Mouse (Mus musculus): ENCODE results near the gene Upk1b.

Upk1b gene

GRCm38 (mm10) chr16:38760834-38761375 is 39.2 kb downstream of the Upk1b start:
- DNase-seq, result no peak

GRCm38 (mm10) chr16:38760239-38760638 is 39.9 kb downstream of the Upk1b start:
- DNase-seq, result no peak

- no peak for DNase-seq
Observed at GRCm38 (mm10) chr16:38758104-38758861, 41.8 kb downstream of the Upk1b start.

- no peak for DNase-seq
Observed at GRCm38 (mm10) chr16:38757626-38758025, 42.5 kb downstream of the Upk1b start.

GRCm38 (mm10) chr16:38756572-38756971 is 43.6 kb downstream of the Upk1b start:
- no peak for DNase-seq

- no peak for DNase-seq
Observed at GRCm38 (mm10) chr16:38756177-38756503, 44.0 kb downstream of the Upk1b start.

- DNase-seq, result no peak
Observed at GRCm38 (mm10) chr16:38755452-38756176, 44.5 kb downstream of the Upk1b start.

GRCm38 (mm10) chr16:38753631-38754030 is 46.5 kb downstream of the Upk1b start:
- no peak for DNase-seq

GRCm38 (mm10) chr16:38750803-38751202 is 49.3 kb downstream of the Upk1b start:
- DNase-seq, result no peak

- DNase-seq, result no peak
Observed at GRCm38 (mm10) chr16:38743941-38744673, 56.0 kb downstream of the Upk1b start.

- peak in 1 of 2 experiments; percentile 24 for DNase-seq
Observed at GRCm38 (mm10) chr16:38742659-38743131, 57.4 kb downstream of the Upk1b start.

- DNase-seq, result peak; percentile 76 to 80
Observed at GRCm38 (mm10) chr16:38742113-38742658, 57.9 kb downstream of the Upk1b start, which contains the start of gene B4galt4. Gene B4galt4 (plus strand): TSS chr16:38742264.

- no peak for DNase-seq
Observed at GRCm38 (mm10) chr16:38741204-38741903, 58.8 kb downstream of the Upk1b start.

- no peak for DNase-seq
Observed at GRCm38 (mm10) chr16:38730921-38731320, 69.2 kb downstream of the Upk1b start.

GRCm38 (mm10) chr16:38729610-38730288 is 70.4 kb downstream of the Upk1b start:
- no peak for DNase-seq

- no peak for DNase-seq
Observed at GRCm38 (mm10) chr16:38729139-38729538, 71.0 kb downstream of the Upk1b start.

- DNase-seq, result no peak
Observed at GRCm38 (mm10) chr16:38728576-38729132, 71.5 kb downstream of the Upk1b start.

GRCm38 (mm10) chr16:38724974-38725373 is 75.2 kb downstream of the Upk1b start:
- no peak for DNase-seq

GRCm38 (mm10) chr16:38724256-38724655 is 75.9 kb downstream of the Upk1b start:
- peak in 1 of 2 experiments; percentile 13 for DNase-seq

Measured in cerebellum, adult 18-20 months (tissue).